Mouse (Mus musculus) heart, postnatal 0 days (tissue): ENCODE results near the gene Stk10.

Experiments used
- CTCF ChIP-seq: IDR thresholded peaks from 2 replicates; pipeline ENCODE4 v1.5.1; 2016; ENCODE audit warnings: antibody characterized with exemption, control low read depth, low read depth
- EP300 ChIP-seq: IDR thresholded peaks from 2 replicates; pipeline ENCODE4 v1.6.1; 2016; ENCODE audit warnings: antibody characterized with exemption, low read depth

DNA sequence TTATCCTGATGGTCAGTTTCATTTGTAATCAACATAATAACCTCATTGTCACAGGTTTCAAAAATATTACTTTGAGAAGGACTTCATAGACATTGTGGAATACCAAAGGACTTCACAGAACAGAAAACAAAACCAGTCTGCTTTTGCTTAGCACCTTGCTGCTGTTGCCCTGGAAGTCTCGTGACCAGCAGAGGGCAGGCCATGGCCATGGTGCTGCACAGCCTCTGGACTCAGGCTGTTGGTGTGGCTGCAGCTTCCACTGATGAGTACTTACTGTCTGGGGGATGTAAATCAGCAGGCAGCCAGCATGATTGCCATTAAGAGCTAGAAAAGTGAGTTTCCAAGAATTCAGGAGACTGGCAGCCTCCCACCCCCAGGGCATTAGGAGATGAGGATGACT is 92.6 kb downstream of the Stk10 start:
- TF ChIP-seq CTCF (peak; percentile 91), EP300 (no peak)
